In the genomic region with DNA sequence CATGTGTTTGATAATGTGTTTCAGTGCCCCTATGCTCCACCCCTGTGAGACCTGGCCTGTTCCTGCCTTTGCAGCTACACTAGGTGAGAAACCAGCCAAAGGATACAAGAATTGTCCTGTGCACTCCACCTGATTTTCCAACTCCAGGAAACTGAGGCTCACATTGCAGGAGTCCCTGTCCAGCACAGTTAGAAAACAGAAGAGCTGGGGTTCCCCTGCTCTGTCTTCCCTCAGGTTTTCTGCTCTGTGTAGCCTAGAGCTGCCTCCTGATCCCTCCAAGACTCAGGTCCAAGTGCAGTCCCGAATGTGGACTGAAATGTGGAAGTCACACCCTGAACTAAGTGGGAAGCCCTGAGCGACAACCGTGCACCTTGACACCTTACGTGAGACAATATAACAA, we compare ENCODE assay signal across 11 mouse cellular contexts. TPM values are rescaled to one million over a fixed set of nuclear protein-coding genes. Genes with fewer than 3 reads are reported as not detected.
DNase-seq lines count a peak whose midpoint lies in the region; ATAC-seq and TF ChIP-seq lines count a peak whose summit lies in the region.
"Had no signal": no experiment of that assay in that cellular context is flagged by ENCODE, and none has a peak within 500 bp of the region (broad histone marks: within the 10 kb centered on the region; RNA-seq: fewer than 3 reads in every experiment).

No protein-coding gene starts in this region.

- peak overlapping the region in 1 of 2 experiments; percentile 29; a peak in 3 of 4 replicates for H3K4me3 ChIP-seq in heart, embryonic 14.5 days (ENCODE audit: control insufficient read depth in 1 of 2, insufficient read depth in 1 of 2, low read depth in 1 of 2, low read length in 2 of 2)
- H3K4me3 ChIP-seq in lung, embryonic 16.5 days (ENCODE audit: low read length) = peak overlapping the region; percentile 6; the same call in 1 of the 2 replicates
- H3K4me3 ChIP-seq in heart, postnatal 0 days (ENCODE audit: low read depth, low read length) = peak overlapping the region; percentile 27
- peak overlapping the region; percentile 14; the same call in 1 of the 2 replicates for H3K4me3 ChIP-seq in limb, embryonic 15.5 days

- H3K27me3 ChIP-seq in heart, embryonic 14.5 days (ENCODE audit: control insufficient read depth, insufficient read depth, low read length) = peaks cover 21% of the 10 kb centered on the region
- no peaks in the 10 kb centered on the region; the same call in 1 of the 2 replicates for H3K27me3 ChIP-seq in lung, embryonic 16.5 days (ENCODE audit: control insufficient read depth, insufficient read depth, low read depth, low read length)
- no peaks in the 10 kb centered on the region for H3K27me3 ChIP-seq in heart, postnatal 0 days (ENCODE audit: control insufficient read depth, insufficient read depth, low read length)
- peaks cover 39% of the 10 kb centered on the region for H3K27me3 ChIP-seq in limb, embryonic 15.5 days

- H3K9me3 ChIP-seq in heart, embryonic 14.5 days (ENCODE audit: control insufficient read depth, low read length) = no peaks in the 10 kb centered on the region
- H3K9me3 ChIP-seq in lung, embryonic 16.5 days (ENCODE audit: control insufficient read depth, low read length) = no peaks in the 10 kb centered on the region
- no peaks in the 10 kb centered on the region for H3K9me3 ChIP-seq in heart, postnatal 0 days (replicated peaks; ENCODE audit: control insufficient read depth, low read length)
- no peaks in the 10 kb centered on the region for H3K9me3 ChIP-seq in limb, embryonic 15.5 days

- intact Hi-C loops in heart, postnatal 36 days (cut with DNase I) = no loop called here
- intact Hi-C loops in left cerebral cortex, postnatal 36 days (cut with DNase I) = loop anchor here (5.0 kb wide), 1 partner anchor 391 kb away; the partner anchor contains the start of gene Adra1d

- no peak overlapping the region for H3K27ac ChIP-seq in heart, embryonic 14.5 days (replicated peaks in 1 of 2; ENCODE audit: control insufficient read depth in 1 of 2, insufficient read depth in 1 of 2, low read depth in 2 of 2, low read length in 2 of 2)
- H3K27ac ChIP-seq in lung, embryonic 16.5 days (ENCODE audit: low read length) = no peak overlapping the region
- no peak overlapping the region for H3K27ac ChIP-seq in heart, postnatal 0 days (ENCODE audit: low read depth)
- H3K27ac ChIP-seq in limb, embryonic 15.5 days = no peak overlapping the region

- TF ChIP-seq EP300 in heart, postnatal 0 days (IDR thresholded peaks at IDR 0.05; ENCODE audit: low read depth) = no peak

- H3K4me2 ChIP-seq in heart, embryonic 14.5 days (ENCODE audit: low read length) = peak overlapping the region; percentile 73
- H3K4me2 ChIP-seq in lung, embryonic 16.5 days (ENCODE audit: low read depth, low read length) = peak overlapping the region; percentile 45; the same call in 1 of the 2 replicates
- H3K4me2 ChIP-seq in heart, postnatal 0 days (ENCODE audit: low read depth, low read length) = peak overlapping the region; percentile 56
- H3K4me2 ChIP-seq in limb, embryonic 15.5 days = no peak overlapping the region

- ATAC-seq in heart, embryonic 14.5 days (ENCODE audit: insufficient number of reproducible peaks, insufficient read depth, low FRiP score, low read depth) = no peak
- ATAC-seq in lung, embryonic 16.5 days (ENCODE audit: low read depth) = no peak
- ATAC-seq in heart, postnatal 0 days (ENCODE audit: insufficient read depth, low read depth) = no peak
- ATAC-seq in limb, embryonic 15.5 days (ENCODE audit: insufficient number of reproducible peaks, low FRiP score, low TSS enrichment, low read depth) = no peak
- ATAC-seq: forebrain, embryonic 16.5 days had no signal

- WGBS in heart, embryonic 14.5 days = 90% methylated on average over 4 of the region's 4 CpGs
- WGBS in lung, embryonic 16.5 days = 84% methylated on average over 4 of the region's 4 CpGs
- WGBS in heart, postnatal 0 days = 89% methylated on average over 4 of the region's 4 CpGs
- 87% methylated on average over 4 of the region's 4 CpGs for WGBS in limb, embryonic 15.5 days

- H3K9ac ChIP-seq in heart, embryonic 14.5 days (ENCODE audit: low read length) = peak overlapping the region; percentile 45
- H3K9ac ChIP-seq in lung, embryonic 16.5 days (ENCODE audit: low read length) = no peak overlapping the region
- H3K9ac ChIP-seq in heart, postnatal 0 days (replicated peaks; ENCODE audit: low read depth, low read length) = no peak overlapping the region
- no peak overlapping the region for H3K9ac ChIP-seq in limb, embryonic 15.5 days

- no peak for TF ChIP-seq CTCF in heart, postnatal 0 days (IDR thresholded peaks at IDR 0.05; ENCODE audit: low read depth)

- peaks cover 16 to 25% of the 10 kb centered on the region in 2 experiments; a peak in 3 of 4 replicates for H3K4me1 ChIP-seq in heart, embryonic 14.5 days (ENCODE audit: control insufficient read depth in 2 of 2, insufficient read depth in 2 of 2, low read length in 2 of 2)
- peaks cover 6% of the 10 kb centered on the region for H3K4me1 ChIP-seq in lung, embryonic 16.5 days (replicated peaks; ENCODE audit: control insufficient read depth, insufficient read depth, low read length)
- H3K4me1 ChIP-seq in heart, postnatal 0 days (ENCODE audit: control insufficient read depth, insufficient read depth) = peaks cover 32% of the 10 kb centered on the region
- peaks cover 25% of the 10 kb centered on the region for H3K4me1 ChIP-seq in limb, embryonic 15.5 days

- no peaks in the 10 kb centered on the region for H3K36me3 ChIP-seq in heart, embryonic 14.5 days (ENCODE audit: control insufficient read depth, insufficient read depth, low read length)
- no peaks in the 10 kb centered on the region for H3K36me3 ChIP-seq in lung, embryonic 16.5 days (ENCODE audit: control insufficient read depth, insufficient read depth, low read length)
- H3K36me3 ChIP-seq in heart, postnatal 0 days (replicated peaks; ENCODE audit: control insufficient read depth, insufficient read depth, low read length) = no peaks in the 10 kb centered on the region
- no peaks in the 10 kb centered on the region for H3K36me3 ChIP-seq in limb, embryonic 15.5 days

- DNase-seq in heart, postnatal 36 days = no peak
- DNase-seq in lung, adult 18-20 months = no peak
- no peak for DNase-seq in heart, postnatal 0 days (ENCODE audit: low spot score)
- no peak for DNase-seq in frontal cortex, adult 2 months (ENCODE audit: extremely low spot score in 1 of 2, low spot score in 1 of 2)
- no peak for DNase-seq in left cerebral cortex, postnatal 36 days (ENCODE audit: low spot score in 2 of 2)
- DNase-seq: thymus, adult 18-20 months had no signal

RNA-seq across cellular contexts. Expression of gene Prnd, which starts 3.0 kb away (rescaled TPM):
- 29.7 and 37.8 TPM in 2 replicates for polyA plus RNA-seq in heart, embryonic 14.5 days (2014; fragmentation: Nextera tagmentation; extraction: Ambion mirVana)
- 1 to 10 TPM; 1.4 to 2.4 TPM for total RNA-seq in heart, postnatal 36 days (2021)
- 33.6 and 38.3 TPM in 2 replicates for polyA plus RNA-seq in lung, embryonic 16.5 days (2015; fragmentation: Nextera tagmentation; extraction: Ambion mirVana)
- 8.1 and 9.5 TPM in 2 replicates for total RNA-seq in heart, postnatal 0 days (2014; rRNA removed; ENCODE audit: low replicate concordance)
- 16.6 and 18.6 TPM in 2 replicates for polyA plus RNA-seq in heart, postnatal 0 days (2015; fragmentation: Nextera tagmentation; extraction: Ambion mirVana)
- polyA plus RNA-seq in limb, embryonic 15.5 days (2015; fragmentation: Nextera tagmentation; extraction: Ambion mirVana) = 49.7 and 54.0 TPM in 2 replicates
- polyA plus RNA-seq in frontal cortex, adult 2 months (2012; rRNA removed) = 0.56 and 0.95 TPM in 2 replicates
- under 1 TPM in 1 of 2 experiments, not detected in 1; 0.20 TPM for total RNA-seq in left cerebral cortex, postnatal 36 days (2021)
- total RNA-seq: left cerebral cortex, postnatal 25 days had no signal

RNA-seq across cellular contexts. Expression of gene Prn, which starts 44.0 kb away (rescaled TPM):
- not detected in 2 replicates for polyA plus RNA-seq in heart, embryonic 14.5 days (2014; fragmentation: Nextera tagmentation; extraction: Ambion mirVana)
- total RNA-seq in heart, postnatal 36 days (2021) = 1 to 10 TPM in 1 of 2 experiments, not detected in 1; 1.8 TPM
- not detected in 2 replicates for polyA plus RNA-seq in lung, embryonic 16.5 days (2015; fragmentation: Nextera tagmentation; extraction: Ambion mirVana)
- total RNA-seq in heart, postnatal 0 days (2014; rRNA removed; ENCODE audit: low replicate concordance) = not detected in 2 replicates
- polyA plus RNA-seq in heart, postnatal 0 days (2015; fragmentation: Nextera tagmentation; extraction: Ambion mirVana) = not detected in 2 replicates
- polyA plus RNA-seq in limb, embryonic 15.5 days (2015; fragmentation: Nextera tagmentation; extraction: Ambion mirVana) = not detected in 2 replicates
- not detected in 2 replicates for polyA plus RNA-seq in frontal cortex, adult 2 months (2012; rRNA removed)
- under 1 TPM in 1 of 2 experiments, not detected in 1; 0.35 TPM for total RNA-seq in left cerebral cortex, postnatal 36 days (2021)
- polyA plus RNA-seq: forebrain, embryonic 16.5 days had no signal

RNA-seq across cellular contexts. Expression of gene Prnp, which starts 44.0 kb away (rescaled TPM):
- 69.1 and 75.7 TPM in 2 replicates for polyA plus RNA-seq in heart, embryonic 14.5 days (2014; fragmentation: Nextera tagmentation; extraction: Ambion mirVana)
- total RNA-seq in heart, postnatal 36 days (2021) = 100 to 1,000 TPM; 102 to 117 TPM
- polyA plus RNA-seq in lung, embryonic 16.5 days (2015; fragmentation: Nextera tagmentation; extraction: Ambion mirVana) = 56.7 and 60.4 TPM in 2 replicates
- 139 and 157 TPM in 2 replicates for total RNA-seq in heart, postnatal 0 days (2014; rRNA removed; ENCODE audit: low replicate concordance)
- polyA plus RNA-seq in heart, postnatal 0 days (2015; fragmentation: Nextera tagmentation; extraction: Ambion mirVana) = 90.6 and 91.7 TPM in 2 replicates
- polyA plus RNA-seq in limb, embryonic 15.5 days (2015; fragmentation: Nextera tagmentation; extraction: Ambion mirVana) = 59.1 and 64.1 TPM in 2 replicates
- polyA plus RNA-seq in frontal cortex, adult 2 months (2012; rRNA removed) = 648 and 723 TPM in 2 replicates
- 100 to 1,000 TPM; 729 to 811 TPM for total RNA-seq in left cerebral cortex, postnatal 36 days (2021)
